16 mouse cellular contexts compared by ENCODE assay signal in genomic region chr12:112164840-112165219, GRCm38 (mm10). TPM values are rescaled to one million over a fixed set of nuclear protein-coding genes. Genes with fewer than 3 reads are reported as not detected.
DNase-seq lines count a peak whose midpoint lies in the region; ATAC-seq and TF ChIP-seq lines count a peak whose summit lies in the region.
"Had no signal": no experiment of that assay in that cellular context is flagged by ENCODE, and none has a peak within 500 bp of the region (broad histone marks: within the 10 kb centered on the region; RNA-seq: fewer than 3 reads in every experiment).

No protein-coding gene starts in this region.

- H3K9ac ChIP-seq in hindbrain, postnatal 0 days (replicated peaks; ENCODE audit: low read length): no peak overlapping the region
- no peak overlapping the region for H3K9ac ChIP-seq in intestine, postnatal 0 days (ENCODE audit: low read depth, low read length)
- H3K9ac ChIP-seq: heart, embryonic 15.5 days; limb, embryonic 12.5 days; liver, embryonic 13.5 days; lung, embryonic 15.5 days had no signal

- DNase-seq in hindbrain, embryonic 10.5 days (ENCODE audit: low spot score): no peak
- no peak for DNase-seq in hindbrain, postnatal 0 days (ENCODE audit: low spot score)
- no peak for DNase-seq in testis, postnatal 10 days (ENCODE audit: low spot score)
- DNase-seq in urinary bladder, postnatal 25 days (ENCODE audit: low spot score): no peak
- DNase-seq in gastrocnemius, adult 8-10 months (ENCODE audit: low spot score in 2 of 2): no peak
- DNase-seq in gastrocnemius, postnatal 10 days: no peak
- DNase-seq: adrenal gland, postnatal 10 days; B cell, adult 2 months; cerebellum, adult 11-12 months; liver, embryonic 13.5 days had no signal

- ATAC-seq in hindbrain, postnatal 0 days: no peak
- ATAC-seq in intestine, postnatal 0 days: peak; percentile 48

- no peak overlapping the region for H3K4me3 ChIP-seq in hindbrain, embryonic 10.5 days
- H3K4me3 ChIP-seq in hindbrain, postnatal 0 days (ENCODE audit: low read length): no peak overlapping the region
- no peak overlapping the region for H3K4me3 ChIP-seq in testis, adult 2 months (ENCODE audit: control insufficient read depth, low read depth, low read length)
- no peak overlapping the region for H3K4me3 ChIP-seq in intestine, postnatal 0 days (ENCODE audit: low read depth, low read length)
- H3K4me3 ChIP-seq: erythroblast, embryonic 14.5 days; heart, embryonic 15.5 days; limb, embryonic 12.5 days; liver, embryonic 13.5 days; lung, embryonic 15.5 days had no signal

- H3K4me1 ChIP-seq in hindbrain, embryonic 10.5 days (replicated peaks): peaks cover 81% of the 10 kb centered on the region
- H3K4me1 ChIP-seq in hindbrain, postnatal 0 days (ENCODE audit: insufficient read depth, low read length): peaks cover 9% of the 10 kb centered on the region; the same call in 1 of the 2 replicates
- H3K4me1 ChIP-seq in testis, adult 2 months (ENCODE audit: control insufficient read depth, insufficient read depth, low read length): peaks cover 18% of the 10 kb centered on the region
- no peaks in the 10 kb centered on the region for H3K4me1 ChIP-seq in intestine, postnatal 0 days (replicated peaks; ENCODE audit: control insufficient read depth, insufficient read depth, low read length)

- H3K9me3 ChIP-seq in hindbrain, embryonic 10.5 days: no peaks in the 10 kb centered on the region
- no peaks in the 10 kb centered on the region for H3K9me3 ChIP-seq in hindbrain, postnatal 0 days (ENCODE audit: low read length)
- H3K9me3 ChIP-seq in intestine, postnatal 0 days (ENCODE audit: control insufficient read depth): no peaks in the 10 kb centered on the region
- H3K9me3 ChIP-seq: heart, embryonic 15.5 days; limb, embryonic 12.5 days; liver, embryonic 13.5 days; lung, embryonic 15.5 days had no signal

- TF ChIP-seq POLR2A in testis, adult 2 months (IDR thresholded peaks at IDR 0.05; ENCODE audit: control insufficient read depth, low read depth, low read length): no peak

- no peak overlapping the region for H3K4me2 ChIP-seq in hindbrain, postnatal 0 days (ENCODE audit: low read depth, low read length)
- no peak overlapping the region for H3K4me2 ChIP-seq in intestine, postnatal 0 days (replicated peaks; ENCODE audit: low read depth)
- H3K4me2 ChIP-seq: heart, embryonic 15.5 days; limb, embryonic 12.5 days; liver, embryonic 13.5 days; lung, embryonic 15.5 days had no signal

- peaks cover 59% of the 10 kb centered on the region for H3K27me3 ChIP-seq in hindbrain, embryonic 10.5 days (ENCODE audit: insufficient read depth, poor library complexity, severe bottlenecking)
- H3K27me3 ChIP-seq in hindbrain, postnatal 0 days (ENCODE audit: insufficient read depth, low read length): no peaks in the 10 kb centered on the region
- H3K27me3 ChIP-seq in testis, adult 2 months (ENCODE audit: control insufficient read depth, insufficient read depth, low read length): no peaks in the 10 kb centered on the region
- H3K27me3 ChIP-seq in intestine, postnatal 0 days (replicated peaks; ENCODE audit: control insufficient read depth, insufficient read depth, low read length): no peaks in the 10 kb centered on the region
- H3K27me3 ChIP-seq: limb, embryonic 12.5 days; liver, embryonic 13.5 days; lung, embryonic 15.5 days had no signal

- 66% methylated on average over 6 of the region's 6 CpGs for WGBS in hindbrain, embryonic 10.5 days
- WGBS in hindbrain, postnatal 0 days: 70% methylated on average over 6 of the region's 6 CpGs
- WGBS in intestine, postnatal 0 days: 45% methylated on average over 6 of the region's 6 CpGs

- 0 out of 2 replicates have a peak, but pooled peaks cover 20% of the 10 kb centered on the region for H3K36me3 ChIP-seq in hindbrain, embryonic 10.5 days
- no peaks in the 10 kb centered on the region for H3K36me3 ChIP-seq in hindbrain, postnatal 0 days (ENCODE audit: insufficient read depth, low read length)
- no peaks in the 10 kb centered on the region for H3K36me3 ChIP-seq in testis, adult 2 months (ENCODE audit: control insufficient read depth, insufficient read depth, low read length)
- H3K36me3 ChIP-seq in intestine, postnatal 0 days (ENCODE audit: control insufficient read depth, insufficient read depth): no peaks in the 10 kb centered on the region
- H3K36me3 ChIP-seq: heart, embryonic 15.5 days; liver, embryonic 13.5 days; lung, embryonic 15.5 days had no signal

- no peak for TF ChIP-seq CTCF in hindbrain, postnatal 0 days (IDR thresholded peaks at IDR 0.05; ENCODE audit: low read depth)
- no peak for TF ChIP-seq CTCF in testis, adult 2 months (IDR thresholded peaks at IDR 0.05; ENCODE audit: control insufficient read depth, insufficient read depth, insufficient replicate concordance, low read depth, low read length)
- no peak for TF ChIP-seq CTCF in intestine, postnatal 0 days (IDR thresholded peaks at IDR 0.05; ENCODE audit: low read depth)

- H3K27ac ChIP-seq in hindbrain, embryonic 10.5 days: peak overlapping the region; percentile 88
- no peak overlapping the region for H3K27ac ChIP-seq in hindbrain, postnatal 0 days
- H3K27ac ChIP-seq in testis, adult 2 months (ENCODE audit: control insufficient read depth, insufficient read depth, low read depth, low read length): 0 out of 2 replicates have a peak overlapping the region, but pooled peaks have one; percentile 23
- no peak overlapping the region for H3K27ac ChIP-seq in intestine, postnatal 0 days (ENCODE audit: low read depth, low read length)
- H3K27ac ChIP-seq: heart, embryonic 15.5 days; limb, embryonic 12.5 days; liver, embryonic 13.5 days; lung, embryonic 15.5 days had no signal

RNA-seq across cellular contexts. Expression of gene Kif26a, which starts 18.8 kb away (rescaled TPM):
- 2.7 and 3.1 TPM in 2 replicates for polyA plus RNA-seq in hindbrain, embryonic 10.5 days (2016; fragmentation: Nextera tagmentation; extraction: Ambion mirVana)
- 25.1 and 26.3 TPM in 2 replicates for total RNA-seq in hindbrain, postnatal 0 days (2014; rRNA removed)
- 1.8 and 1.9 TPM in 2 replicates for polyA plus RNA-seq in hindbrain, postnatal 0 days (2015; fragmentation: Nextera tagmentation; extraction: Ambion mirVana)
- polyA plus RNA-seq in testis, adult 2 months (2012; rRNA removed): 0.98 and 1.1 TPM in 2 replicates
- 0.89 and 1.1 TPM in 2 replicates for polyA plus RNA-seq in intestine, postnatal 0 days (2015; fragmentation: Nextera tagmentation; extraction: Ambion mirVana)
- 1 to 10 TPM; 3.4 to 4.5 (median 3.5) TPM for total RNA-seq in gastrocnemius, adult 8-10 months (2022)
- total RNA-seq in gastrocnemius, postnatal 10 days (2021): 10 to 100 TPM; 10.3 to 12.4 TPM
- polyA plus RNA-seq: erythroblast, embryonic 14.5 days had no signal

RNA-seq across cellular contexts. Expression of gene Aspg, which starts 58.4 kb away (rescaled TPM):
- 1.4 and 2.1 TPM in 2 replicates for polyA plus RNA-seq in hindbrain, embryonic 10.5 days (2016; fragmentation: Nextera tagmentation; extraction: Ambion mirVana)
- 1.8 and 7.8 TPM in 2 replicates for total RNA-seq in hindbrain, postnatal 0 days (2014; rRNA removed)
- 1.8 and 2.2 TPM in 2 replicates for polyA plus RNA-seq in hindbrain, postnatal 0 days (2015; fragmentation: Nextera tagmentation; extraction: Ambion mirVana)
- 1.2 and 5.4 TPM in 2 replicates for polyA plus RNA-seq in testis, adult 2 months (2012; rRNA removed)
- 14.3 and 14.4 TPM in 2 replicates for polyA plus RNA-seq in intestine, postnatal 0 days (2015; fragmentation: Nextera tagmentation; extraction: Ambion mirVana)
- not detected for total RNA-seq in gastrocnemius, adult 8-10 months (2022)
- under 1 TPM in 1 of 2 experiments, not detected in 1; 0.38 TPM for total RNA-seq in gastrocnemius, postnatal 10 days (2021)
- polyA plus RNA-seq: erythroblast, embryonic 14.5 days had no signal

Comparison
In these comparisons a context has a peak if more than half of its experiments do, and no peak if none do; other contexts are left out.
1. H3K27ac ChIP-seq: peak in hindbrain, embryonic 10.5 days (single experiment) and testis, adult 2 months (single experiment); none in hindbrain, postnatal 0 days (single experiment) and intestine, postnatal 0 days (single experiment).